Mouse (Mus musculus) ovary, postnatal 14 days (tissue): ENCODE measurements around the gene Ets1.

Experiments used
- DNase-seq: peaks from one replicate; pipeline ENCODE4 v3.0.0; 2022; ENCODE audit warnings: low spot score

Gene Ets1

DNA sequence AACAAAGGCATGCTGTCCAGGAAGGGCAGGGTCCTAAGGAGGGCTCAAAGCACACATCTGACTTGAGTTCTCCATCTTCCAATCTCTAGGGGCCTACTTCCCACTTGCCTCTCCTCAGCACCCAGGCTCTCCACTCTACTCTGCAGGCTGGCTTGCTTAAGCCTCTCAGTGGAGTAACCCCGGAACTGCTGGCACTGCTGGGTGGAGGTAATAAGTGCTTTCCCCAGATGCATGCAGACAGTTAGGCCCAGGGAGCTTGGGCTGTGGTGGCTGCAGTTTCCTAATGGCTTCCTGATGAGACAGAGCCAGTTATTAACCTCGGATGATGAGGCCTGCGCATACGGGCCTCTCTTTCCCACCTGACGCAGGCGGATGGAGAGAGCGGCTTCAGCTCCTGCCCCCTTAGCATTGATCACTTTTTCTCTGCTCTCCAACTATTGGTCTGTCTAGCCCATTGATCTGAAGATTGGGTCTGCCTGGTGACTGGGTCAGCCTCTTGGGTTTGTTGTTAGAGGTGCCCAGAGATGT lies 76.4 kb downstream of the Ets1 start:
- DNase-seq: no peak

DNA sequence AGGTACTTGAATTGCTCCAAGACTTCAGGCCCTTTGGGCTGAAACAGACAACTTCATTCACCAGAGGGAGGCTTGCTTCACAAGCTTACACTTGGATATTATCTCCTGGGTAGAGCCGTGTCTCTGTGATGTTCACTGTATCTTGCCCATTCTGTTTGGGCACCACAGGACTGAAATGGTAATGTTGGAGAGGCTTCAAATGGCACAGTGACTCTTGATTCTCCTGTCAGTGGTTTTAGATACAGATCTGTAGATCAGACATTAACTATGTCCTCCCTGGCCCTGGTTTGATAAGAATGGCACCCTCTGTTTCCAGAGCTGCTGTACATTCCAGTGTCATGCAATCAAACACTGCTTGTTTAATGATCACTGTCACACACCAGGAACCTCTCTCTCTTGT lies 77.1 kb downstream of the Ets1 start:
- DNase-seq: no peak

GRCm38 (mm10) chr9:32713790-32714189 lies 77.8 kb downstream of the Ets1 start:
- no peak for DNase-seq

- no peak for DNase-seq
These were observed 78.5 kb downstream of the Ets1 start for GRCm38 (mm10) chr9:32714487-32714886.

- no peak for DNase-seq
These were observed 79.9 kb downstream of the Ets1 start for GRCm38 (mm10) chr9:32715806-32716466.

GRCm38 (mm10) chr9:32717268-32717920 lies 81.4 kb downstream of the Ets1 start:
- no peak for DNase-seq

DNA sequence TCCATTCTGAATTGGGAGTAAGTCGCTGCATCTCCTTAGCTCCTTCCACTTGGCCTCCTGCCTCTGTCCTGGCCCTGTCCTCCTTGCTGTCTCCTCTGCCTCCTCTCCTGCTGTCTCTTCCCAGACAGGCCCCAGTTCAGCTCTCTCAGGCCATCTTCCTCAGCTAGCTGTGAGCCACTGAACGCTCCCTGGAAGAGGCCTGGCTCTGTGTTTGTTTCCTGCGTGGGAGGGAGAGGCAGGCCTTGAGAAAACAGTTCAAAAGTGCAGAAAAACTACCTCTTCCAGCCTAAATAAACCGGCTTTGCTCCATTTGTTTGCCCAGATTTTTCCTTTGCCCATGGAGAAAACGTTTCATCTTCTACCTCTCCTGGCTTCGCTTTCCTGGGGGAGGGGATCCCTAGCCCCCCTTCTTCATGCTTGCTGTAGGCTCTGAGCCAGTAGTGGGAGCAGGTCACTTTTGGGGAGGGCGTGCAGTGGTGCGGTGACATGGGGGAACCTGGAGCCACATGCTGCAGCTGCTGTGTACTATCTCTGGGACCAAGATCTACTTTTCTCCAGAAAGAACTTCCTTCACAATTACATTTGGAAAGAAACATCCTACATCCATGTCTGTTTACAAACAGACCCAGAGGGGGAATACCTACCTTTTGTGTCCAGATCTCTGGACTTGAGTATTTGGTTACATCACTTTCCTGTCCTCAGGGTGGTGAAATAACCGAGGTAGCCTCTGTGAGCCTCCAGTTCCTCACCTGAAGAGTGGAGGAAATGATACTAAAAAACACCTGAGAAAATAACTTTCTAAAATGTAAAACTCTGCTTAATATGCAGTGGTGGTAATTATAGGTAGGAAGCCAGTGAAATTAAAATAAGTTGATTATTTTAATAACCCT lies 82.2 kb downstream of the Ets1 start:
- DNase-seq: no peak

GRCm38 (mm10) chr9:32718868-32719267 lies 82.8 kb downstream of the Ets1 start:
- no peak for DNase-seq

DNA sequence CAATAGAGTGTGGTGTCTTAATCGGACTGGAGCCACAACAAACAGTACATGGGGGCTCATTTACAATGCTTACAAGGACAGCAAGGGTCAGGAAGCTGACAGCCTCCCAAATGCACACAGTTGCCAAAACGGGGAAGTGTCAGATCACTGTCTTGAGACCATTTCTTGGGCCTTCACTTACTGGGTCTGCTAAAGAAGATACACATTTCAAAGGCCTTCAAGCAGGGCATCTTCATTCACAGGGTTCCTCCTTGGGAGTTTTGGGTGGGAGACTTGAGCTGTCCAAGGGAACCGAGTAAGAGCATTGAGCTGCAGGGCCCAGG lies 83.9 kb downstream of the Ets1 start:
- no peak for DNase-seq

- DNase-seq: no peak
These were observed 84.4 kb downstream of the Ets1 start for GRCm38 (mm10) chr9:32720264-32721031.

- DNase-seq: no peak
These were observed 85.1 kb downstream of the Ets1 start for GRCm38 (mm10) chr9:32721081-32721480.

DNA sequence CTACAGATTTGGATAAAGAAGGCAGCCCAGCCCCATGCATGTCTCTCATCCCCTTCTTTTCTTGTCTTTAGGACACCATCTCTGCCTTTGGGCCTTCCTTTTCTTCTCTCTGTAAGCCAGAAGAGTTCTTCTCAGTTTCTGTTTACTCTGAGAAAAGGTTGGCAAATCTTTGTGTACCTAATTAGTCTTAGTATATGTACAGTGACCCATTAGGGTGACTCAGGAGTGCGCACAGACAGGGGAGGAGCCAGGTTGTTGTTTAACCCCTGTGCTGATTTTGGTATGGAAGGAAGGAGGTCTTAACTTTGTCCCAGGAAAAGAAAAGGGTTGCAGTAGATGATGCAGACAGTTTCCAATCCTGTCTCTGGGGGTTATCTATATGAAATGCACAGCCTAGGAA lies 86.2 kb downstream of the Ets1 start:
- no peak for DNase-seq

DNA sequence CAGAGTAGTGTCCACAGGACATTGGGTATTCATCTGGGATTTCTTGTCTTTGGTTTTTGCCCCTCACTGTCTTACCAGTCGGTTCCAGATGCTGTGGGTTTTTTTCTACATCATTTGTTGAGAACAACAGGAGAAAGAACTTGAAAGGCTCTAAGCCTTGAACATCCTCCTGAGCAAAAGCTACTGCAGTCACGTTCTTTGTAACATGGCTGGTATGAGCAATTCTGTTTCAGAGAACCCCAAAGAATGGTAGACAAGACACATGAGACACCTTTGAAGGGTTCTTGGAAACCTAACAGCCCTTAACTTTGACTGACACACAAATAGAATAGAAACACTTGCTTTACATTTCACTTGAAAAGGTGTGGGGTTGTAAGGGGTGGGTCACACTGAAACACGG lies 86.9 kb downstream of the Ets1 start:
- DNase-seq: no peak

GRCm38 (mm10) chr9:32724131-32724825 lies 88.3 kb downstream of the Ets1 start:
- no peak for DNase-seq

GRCm38 (mm10) chr9:32725902-32726301 lies 89.9 kb downstream of the Ets1 start:
- DNase-seq: no peak

- DNase-seq: no peak
These were observed 90.6 kb downstream of the Ets1 start for GRCm38 (mm10) chr9:32726595-32726994.

- no peak for DNase-seq
These were observed 91.0 kb downstream of the Ets1 start for GRCm38 (mm10) chr9:32727058-32727457.

GRCm38 (mm10) chr9:32728306-32728705 lies 92.3 kb downstream of the Ets1 start:
- DNase-seq: no peak

- DNase-seq: no peak
These were observed 92.8 kb downstream of the Ets1 start for GRCm38 (mm10) chr9:32728806-32729205.

DNA sequence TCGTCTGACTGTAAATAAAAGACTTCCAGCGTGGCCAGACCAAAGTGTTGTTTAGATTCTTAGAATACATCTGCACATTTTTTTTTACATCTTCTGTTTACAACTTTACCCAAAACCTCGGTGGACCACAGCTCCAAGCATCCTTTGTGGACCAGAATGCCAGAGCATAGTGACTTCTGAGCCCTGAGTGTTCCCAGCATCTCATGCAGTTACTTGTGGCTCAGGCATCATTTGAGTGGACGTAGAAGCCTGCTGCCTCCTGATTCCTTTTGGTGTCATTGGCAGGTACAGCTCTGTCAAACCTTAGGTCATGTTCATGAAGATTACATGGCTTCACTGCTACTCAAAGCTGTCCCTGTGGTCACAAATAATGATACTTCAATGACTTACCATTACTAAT lies 93.2 kb downstream of the Ets1 start:
- DNase-seq: no peak

DNA sequence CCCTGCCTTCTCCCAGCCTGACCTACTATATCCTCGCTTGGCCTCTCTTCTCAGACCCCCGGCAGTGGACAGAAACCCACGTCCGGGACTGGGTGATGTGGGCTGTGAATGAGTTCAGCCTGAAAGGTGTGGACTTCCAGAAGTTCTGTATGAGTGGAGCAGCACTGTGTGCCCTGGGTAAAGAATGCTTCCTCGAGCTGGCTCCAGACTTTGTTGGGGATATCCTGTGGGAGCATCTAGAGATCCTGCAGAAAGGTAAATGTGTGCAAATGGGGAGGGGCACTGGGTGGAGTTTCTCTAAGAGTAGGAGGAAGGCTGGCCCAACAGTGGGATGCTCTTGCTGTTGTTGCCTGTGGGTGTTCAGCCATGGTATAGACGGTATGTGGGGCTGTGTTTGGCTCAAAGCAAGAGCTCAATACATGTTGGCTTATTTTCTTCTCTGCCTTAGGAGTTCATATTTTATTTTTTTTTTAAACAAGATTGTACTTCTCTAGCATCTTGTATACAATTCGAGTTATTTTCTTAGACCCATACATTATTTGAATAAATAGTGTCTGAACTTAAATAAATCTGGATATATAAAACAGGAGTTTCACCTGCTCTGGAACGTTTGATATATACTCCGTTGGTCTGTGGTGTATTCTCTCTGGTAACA lies 94.1 kb downstream of the Ets1 start:
- no peak for DNase-seq
